Mouse (Mus musculus) liver, embryonic 15.5 days (tissue): ENCODE measurements around the gene Atp6v1e1. TPM values are rescaled to one million over a fixed set of nuclear protein-coding genes. Genes with fewer than 3 reads are reported as not detected.
A peak's percentile ranks its signal among the peaks of the same experiment; 100 is the strongest.
"Not testable (repeated sequence)": the region's sequence is repeated elsewhere in the genome, so short reads cannot be mapped to it uniquely, and the experiment has no call there.

Experiments used
- ATAC-seq: fragments of 200-750 bp; cut with Nextera tagmentation; 2 replicates; pipeline ENCODE4 v1.8.0; 2017; ENCODE audit warnings: moderate number of reproducible peaks, mild to moderate bottlenecking, moderate library complexity; ENCODE audit not compliant: insufficient read depth
- H3K27ac ChIP-seq: fragments of 300-500 bp; sonication (generic); replicated peaks from 2 replicates; pipeline ENCODE4 v1.5.1; 2015; ENCODE audit warnings: mild to moderate bottlenecking, inconsistent platforms
- H3K27me3 ChIP-seq: fragments of 300-500 bp; sonication (generic); 2 replicates; pipeline ENCODE4 v1.6.1; 2015; ENCODE audit warnings: mild to moderate bottlenecking, inconsistent platforms
- H3K36me3 ChIP-seq: fragments of 300-500 bp; sonication (generic); replicated peaks from 2 replicates; pipeline ENCODE4 v1.6.1; 2015; ENCODE audit warnings: moderate library complexity, mild to moderate bottlenecking, inconsistent platforms
- H3K4me1 ChIP-seq: fragments of 300-500 bp; sonication (generic); replicated peaks from 2 replicates; pipeline ENCODE4 v1.6.1; 2015; ENCODE audit warnings: inconsistent platforms
- H3K4me2 ChIP-seq: fragments of 300-500 bp; sonication (generic); 2 replicates; pipeline ENCODE4 v1.6.1; 2015; ENCODE audit warnings: moderate library complexity, mild to moderate bottlenecking, inconsistent platforms
- H3K4me3 ChIP-seq: fragments of 300-500 bp; sonication (generic); replicated peaks from 2 replicates; pipeline ENCODE4 v1.5.1; 2015; ENCODE audit warnings: mild to moderate bottlenecking, inconsistent platforms
- H3K9ac ChIP-seq: fragments of 300-500 bp; sonication (generic); 2 replicates; pipeline ENCODE4 v1.6.1; 2015; ENCODE audit warnings: moderate library complexity, mild to moderate bottlenecking, inconsistent platforms
- H3K9me3 ChIP-seq: fragments of 300-500 bp; sonication (generic); replicated peaks from 2 replicates; pipeline ENCODE4 v1.6.1; 2016; ENCODE audit warnings: inconsistent platforms
- WGBS: fragments of 180-500 bp; shearing (Covaris S2); methylation state at CpG from one replicate; pipeline ENCODE4 v1.1.7; 2015; ENCODE audit warnings: mixed read lengths; ENCODE audit not compliant: insufficient replicate concordance; 5-methylcytosine and 5-hydroxymethylcytosine counted together
- polyA plus RNA-seq: library from polyadenylated mRNA; unstranded; fragments of >200 nt; fragmentation: Nextera tagmentation; extraction: Ambion mirVana; gene quantifications from 2 replicates; pipeline ENCODE4 v1.2.1, GENCODE M21; 2015

Gene Atp6v1e1
- 155 and 157 TPM in 2 replicates for polyA plus RNA-seq

GRCm38 (mm10) chr6:120822307-120822928 lies at the start of gene Atp6v1e1:
Gene Atp6v1e1, minus strand, starts transcription at chr6:120822793.
- Histone ChIP-seq H3K4me3 (peak within 1 kb of the TSS; percentile 100), H3K27me3 (no peaks in the 10 kb centered on the region), H3K4me2 (peak within 1 kb of the TSS; percentile 74), H3K9ac (peak within 1 kb of the TSS; percentile 93), H3K9me3 (0 out of 2 replicates have a peak, but pooled peaks cover 4% of the 10 kb centered on the region), H3K27ac (peak within 1 kb of the TSS; percentile 98), H3K4me1 (peaks cover 33% of the 10 kb centered on the region), H3K36me3 (peaks cover 29% of the 10 kb centered on the region)
- WGBS, result 2% methylated on average over 41 of the region's 41 CpGs
- ATAC-seq, result peak; percentile 91

DNA sequence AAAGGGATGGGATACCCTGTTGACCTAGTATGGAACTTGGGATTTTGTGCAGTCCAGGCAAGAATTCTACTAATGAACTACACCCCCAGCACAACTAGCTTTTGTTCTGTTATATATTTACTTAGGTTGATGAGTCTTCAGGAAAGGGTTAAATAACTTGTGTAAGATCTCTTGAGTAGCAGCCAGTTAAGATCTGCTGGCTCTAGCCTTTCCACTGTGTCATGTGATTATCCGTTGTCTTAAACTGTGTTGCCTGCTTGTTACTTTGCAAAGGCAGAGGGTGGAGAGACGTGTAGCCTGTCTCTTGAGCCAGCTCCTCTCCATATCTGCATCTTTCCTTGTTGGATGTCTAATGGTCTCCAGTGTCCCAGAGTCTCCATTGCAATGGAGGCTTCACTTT lies 48.7 kb upstream of the Atp6v1e1 start:
- no peak overlapping the region for H3K4me3 ChIP-seq
- no peak overlapping the region for H3K9ac ChIP-seq
- peaks cover 9% of the 10 kb centered on the region for H3K4me1 ChIP-seq
- H3K4me2 ChIP-seq, result no peak overlapping the region
- WGBS, result 80% methylated on average over 2 of the region's 2 CpGs
- H3K27ac ChIP-seq, result no peak overlapping the region
- no peaks in the 10 kb centered on the region for H3K9me3 ChIP-seq
- H3K36me3 ChIP-seq, result peaks cover 56% of the 10 kb centered on the region
- H3K27me3 ChIP-seq, result no peaks in the 10 kb centered on the region
- ATAC-seq, result no peak

DNA sequence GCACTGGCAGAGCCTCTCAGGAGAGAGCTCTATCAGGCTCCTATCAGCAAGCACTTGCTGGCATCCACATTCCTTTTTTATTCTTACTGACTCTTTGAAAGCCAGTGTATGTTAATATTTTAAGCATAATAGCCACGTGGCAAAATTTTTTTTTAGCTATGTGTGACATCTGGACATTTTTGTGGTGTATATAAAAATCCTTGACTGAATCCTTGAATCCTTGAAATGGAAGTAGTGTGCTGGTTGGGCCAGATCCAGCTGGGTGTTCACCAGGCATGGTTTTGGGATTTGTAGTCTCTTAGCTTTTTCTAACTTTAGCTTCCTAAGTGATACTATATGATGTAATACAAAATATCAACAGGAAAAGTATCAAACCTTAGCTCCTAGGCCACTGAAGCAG lies 46.2 kb upstream of the Atp6v1e1 start:
- H3K27ac ChIP-seq, result no peak overlapping the region
- no peaks in the 10 kb centered on the region for H3K27me3 ChIP-seq
- H3K4me1 ChIP-seq, result peaks cover 8% of the 10 kb centered on the region
- H3K36me3 ChIP-seq, result peaks cover 67% of the 10 kb centered on the region
- no peak for ATAC-seq
- no peak overlapping the region for H3K4me3 ChIP-seq
- WGBS, result 60% methylated on average over 1 of the region's 1 CpGs
- H3K9me3 ChIP-seq, result no peaks in the 10 kb centered on the region
- no peak overlapping the region for H3K4me2 ChIP-seq
- H3K9ac ChIP-seq, result no peak overlapping the region

DNA sequence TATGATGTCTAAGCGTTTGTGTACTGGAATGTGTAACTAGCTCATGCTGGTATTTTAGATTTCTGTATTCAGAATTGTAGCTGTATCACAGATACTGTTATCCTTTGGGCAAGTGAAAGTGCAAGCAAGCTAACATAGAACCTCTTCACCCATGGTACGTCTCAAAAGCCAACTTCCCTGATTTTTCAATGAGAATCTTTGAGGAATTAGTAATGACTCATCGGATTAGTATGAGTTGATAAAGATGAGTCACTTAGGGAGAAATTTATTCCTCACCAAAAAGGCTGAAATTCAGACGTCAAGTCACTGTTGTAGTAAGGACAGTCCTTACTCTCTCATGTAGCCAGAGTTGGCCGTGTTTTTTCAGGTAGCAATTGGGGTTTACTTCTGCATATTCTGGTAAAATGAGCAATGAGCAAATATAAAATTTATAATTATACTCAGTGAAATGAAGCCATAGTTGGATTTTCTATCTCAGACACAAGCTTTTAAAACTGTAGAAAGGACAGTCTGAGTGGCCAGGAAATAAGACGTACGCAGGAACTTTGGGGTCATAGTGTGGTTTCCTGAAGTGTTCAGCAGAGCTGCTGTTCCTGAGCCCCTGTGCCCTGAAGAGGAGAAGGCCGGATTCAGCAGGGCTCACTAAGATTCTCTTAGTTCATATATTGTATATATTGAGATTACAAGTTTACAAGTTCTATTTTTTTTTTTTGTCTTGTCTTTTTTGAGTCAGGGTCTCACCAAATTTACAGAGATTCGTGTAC lies 43.6 kb upstream of the Atp6v1e1 start:
- ATAC-seq, result no peak
- Histone ChIP-seq H3K36me3 (peaks cover 79% of the 10 kb centered on the region), H3K27ac (no peak overlapping the region), H3K4me2 (no peak overlapping the region), H3K27me3 (no peaks in the 10 kb centered on the region), H3K9me3 (no peaks in the 10 kb centered on the region), H3K9ac (no peak overlapping the region), H3K4me1 (peaks cover 12% of the 10 kb centered on the region), H3K4me3 (no peak overlapping the region)
- WGBS, result 59% methylated on average over 9 of the region's 9 CpGs

DNA sequence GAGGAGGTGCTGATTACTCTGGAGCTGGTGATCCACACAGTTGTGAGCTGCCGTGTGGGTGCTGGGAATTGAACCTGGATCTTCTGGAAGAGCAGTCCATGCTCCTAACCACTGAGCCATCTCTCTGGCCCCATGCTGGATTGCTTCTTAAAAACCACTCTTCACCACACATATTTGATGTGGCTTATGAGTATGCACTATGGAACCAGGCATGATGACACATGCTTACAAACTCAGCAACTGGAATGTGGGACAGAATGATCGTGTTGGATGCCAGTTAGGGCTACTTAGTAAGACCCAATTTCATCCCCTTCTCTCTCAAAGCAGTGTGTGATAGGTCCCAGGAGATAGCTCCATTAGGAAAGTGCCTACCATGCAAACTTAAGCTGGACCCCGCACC lies 37.5 kb upstream of the Atp6v1e1 start:
- H3K36me3 ChIP-seq, result peaks cover 86% of the 10 kb centered on the region
- no peak overlapping the region for H3K4me2 ChIP-seq
- no peak for ATAC-seq
- no peak overlapping the region for H3K9ac ChIP-seq
- H3K4me1 ChIP-seq, result peaks cover 39% of the 10 kb centered on the region
- H3K4me3 ChIP-seq, result no peak overlapping the region
- no peaks in the 10 kb centered on the region for H3K9me3 ChIP-seq
- WGBS, result 83% methylated on average over 3 of the region's 3 CpGs
- no peak overlapping the region for H3K27ac ChIP-seq
- no peaks in the 10 kb centered on the region for H3K27me3 ChIP-seq

DNA sequence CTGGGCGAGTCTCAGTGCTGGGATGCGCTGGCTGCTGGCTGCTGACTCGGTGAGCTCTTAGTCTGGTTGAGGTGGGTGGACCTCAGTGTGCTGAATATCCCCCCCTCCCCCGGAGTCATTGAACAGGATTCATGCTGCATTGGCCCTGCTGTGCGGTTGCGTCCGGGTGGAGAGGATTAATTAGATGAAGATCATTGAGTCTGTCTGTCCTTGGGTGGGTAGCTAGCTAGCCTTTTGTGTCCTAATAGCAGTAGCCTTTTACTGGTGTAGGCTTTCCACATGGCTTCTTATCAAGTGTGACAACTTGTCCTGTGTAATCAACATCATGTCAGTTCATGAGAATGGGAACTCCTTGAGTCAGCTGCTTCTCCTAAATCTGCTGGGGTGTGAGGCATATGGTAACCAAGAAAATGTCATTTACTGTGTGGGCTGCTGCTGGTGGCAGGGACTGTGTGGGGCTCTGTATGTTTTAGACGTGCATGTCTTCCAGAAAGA lies 35.7 kb upstream of the Atp6v1e1 start:
- Histone ChIP-seq H3K9ac (no peak overlapping the region), H3K27ac (peak overlapping the region; percentile 25; the same call in 1 of the 2 replicates), H3K36me3 (peaks cover 81% of the 10 kb centered on the region), H3K27me3 (no peaks in the 10 kb centered on the region), H3K4me1 (peaks cover 52% of the 10 kb centered on the region), H3K9me3 (no peaks in the 10 kb centered on the region), H3K4me2 (no peak overlapping the region), H3K4me3 (no peak overlapping the region)
- ATAC-seq, result peak; percentile 27; the same call in 1 of the 2 replicates
- 72% methylated on average over 8 of the region's 8 CpGs for WGBS

DNA sequence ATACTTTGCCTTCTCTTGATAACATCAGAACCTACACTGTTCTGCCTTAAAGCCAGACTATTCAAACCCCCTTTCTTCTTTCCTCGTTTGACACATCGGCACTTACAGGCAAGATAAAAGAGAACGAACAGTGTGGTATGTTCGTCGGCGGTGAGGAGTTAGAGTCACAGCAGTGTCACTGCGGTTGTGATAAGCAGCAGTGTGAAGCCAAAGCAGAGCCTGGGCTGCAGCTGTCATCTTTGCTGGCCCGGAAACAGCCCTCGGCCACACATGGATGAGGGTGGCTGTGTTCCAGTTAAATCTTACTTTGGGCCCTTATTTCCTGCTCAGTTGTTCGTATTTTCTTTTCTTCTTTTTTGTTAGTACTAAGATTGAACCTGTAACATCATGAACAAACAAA lies 31.8 kb upstream of the Atp6v1e1 start:
- peak; percentile 84 for ATAC-seq
- peaks cover 75% of the 10 kb centered on the region for H3K36me3 ChIP-seq
- peak overlapping the region; percentile 31 for H3K4me2 ChIP-seq
- peaks cover 43% of the 10 kb centered on the region for H3K4me1 ChIP-seq
- H3K9me3 ChIP-seq, result no peaks in the 10 kb centered on the region
- no peak overlapping the region for H3K4me3 ChIP-seq
- no peaks in the 10 kb centered on the region for H3K27me3 ChIP-seq
- 21% methylated on average over 10 of the region's 10 CpGs for WGBS
- H3K9ac ChIP-seq, result no peak overlapping the region
- peak overlapping the region; percentile 75 for H3K27ac ChIP-seq

GRCm38 (mm10) chr6:120850720-120851119 lies 28.1 kb upstream of the Atp6v1e1 start:
- not testable (repeated sequence) for H3K27me3 ChIP-seq, H3K9ac ChIP-seq, H3K4me3 ChIP-seq, H3K27ac ChIP-seq, H3K4me2 ChIP-seq, ATAC-seq, H3K9me3 ChIP-seq
- Histone ChIP-seq H3K4me1 (peaks cover 22% of the 10 kb centered on the region), H3K36me3 (peaks cover 71% of the 10 kb centered on the region)

DNA sequence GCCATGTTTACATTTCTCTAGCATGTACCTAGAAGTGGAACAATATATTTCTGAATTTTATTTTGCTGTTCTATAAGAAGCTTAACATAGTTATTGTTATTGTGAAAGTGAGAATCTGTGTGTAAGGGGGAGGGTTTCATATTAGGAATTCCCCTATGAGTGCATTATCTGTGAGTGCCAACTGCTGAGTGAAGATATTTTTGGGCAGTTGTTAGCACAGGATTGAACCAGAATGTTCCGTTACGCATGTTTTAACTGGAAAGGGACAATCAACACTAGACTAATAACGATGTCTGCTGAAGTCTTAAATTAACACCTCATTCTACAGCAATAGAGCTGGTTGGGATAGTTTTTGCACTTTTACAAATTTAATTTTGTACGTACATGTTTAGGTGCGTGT lies 19.2 kb upstream of the Atp6v1e1 start:
- H3K4me3 ChIP-seq, result no peak overlapping the region
- H3K4me2 ChIP-seq, result peak overlapping the region; percentile 31; the same call in 1 of the 2 replicates
- peaks cover 36% of the 10 kb centered on the region for H3K36me3 ChIP-seq
- ATAC-seq, result peak; percentile 60
- peak overlapping the region; percentile 53 for H3K27ac ChIP-seq
- H3K27me3 ChIP-seq, result no peaks in the 10 kb centered on the region
- no peaks in the 10 kb centered on the region for H3K9me3 ChIP-seq
- no peak overlapping the region for H3K9ac ChIP-seq
- 45% methylated on average over 5 of the region's 5 CpGs for WGBS
- peaks cover 72% of the 10 kb centered on the region for H3K4me1 ChIP-seq

- Histone ChIP-seq H3K27ac (peak overlapping the region; percentile 41; the same call in 1 of the 2 replicates), H3K36me3 (peaks cover 36% of the 10 kb centered on the region), H3K27me3 (no peaks in the 10 kb centered on the region), H3K4me1 (peaks cover 70% of the 10 kb centered on the region), H3K9ac (no peak overlapping the region), H3K9me3 (no peaks in the 10 kb centered on the region), H3K4me3 (no peak overlapping the region), H3K4me2 (no peak overlapping the region)
- WGBS, result 89% methylated on average over 7 of the region's 7 CpGs
- no peak for ATAC-seq
Observed at GRCm38 (mm10) chr6:120840258-120840657, 17.7 kb upstream of the Atp6v1e1 start.

GRCm38 (mm10) chr6:120837152-120837530 lies 14.5 kb upstream of the Atp6v1e1 start:
- Histone ChIP-seq H3K27ac (peak overlapping the region; percentile 96), H3K36me3 (peaks cover 25% of the 10 kb centered on the region), H3K9ac (peak overlapping the region; percentile 99), H3K4me2 (peak overlapping the region; percentile 77), H3K9me3 (no peaks in the 10 kb centered on the region), H3K27me3 (no peaks in the 10 kb centered on the region), H3K4me3 (peak overlapping the region; percentile 87), H3K4me1 (peaks cover 75% of the 10 kb centered on the region)
- no peak for ATAC-seq
- 27% methylated on average over 1 of the region's 1 CpGs for WGBS
